Mouse (Mus musculus) liver, embryonic 14.5 days (tissue): ENCODE measurements around the gene Camk1g. TPM values are rescaled to one million over a fixed set of nuclear protein-coding genes. Genes with fewer than 3 reads are reported as not detected.

Experiments
- ATAC-seq: fragments of 200-750 bp; cut with Nextera tagmentation; 2 replicates; pipeline ENCODE4 v1.8.0; 2017; ENCODE audit warnings: moderate number of reproducible peaks, mild to moderate bottlenecking, moderate library complexity; ENCODE audit not compliant: insufficient read depth
- DNase-seq, 3 experiments: peaks; one replicate each; pipeline ENCODE4 v3.0.0-alpha.2; 2012 to 2013; ENCODE audit warnings: low read depth in 3 of 3, low spot score in 3 of 3
- H3K27ac ChIP-seq: fragments of 300-500 bp; sonication (generic); 2 replicates; pipeline ENCODE4 v1.5.1; 2014; ENCODE audit warnings: moderate library complexity, mild to moderate bottlenecking, control low read depth, inconsistent platforms
- H3K27me3 ChIP-seq: fragments of 300-500 bp; sonication (generic); 2 replicates; pipeline ENCODE4 v1.6.1; 2014; ENCODE audit warnings: mild to moderate bottlenecking, low read length, moderate library complexity; ENCODE audit not compliant: control insufficient read depth, insufficient read depth
- H3K36me3 ChIP-seq: fragments of 300-500 bp; sonication (generic); replicated peaks from 2 replicates; pipeline ENCODE4 v1.6.1; 2014; ENCODE audit warnings: low read depth; ENCODE audit not compliant: control insufficient read depth, insufficient read depth
- H3K4me1 ChIP-seq, 2 experiments: fragments of 200-500 bp in 1 of 2; fragments of 300-500 bp in 1 of 2; sonication (generic) in 1 of 2; replicated peaks; 2 replicates each; pipeline ENCODE4 v1.6.1; 2012 to 2014; ENCODE audit warnings: antibody characterized with exemption in 1 of 2, inconsistent platforms in 1 of 2, low read length in 1 of 2; ENCODE audit not compliant: control insufficient read depth in 2 of 2, insufficient read depth in 2 of 2
- H3K4me2 ChIP-seq: fragments of 300-500 bp; sonication (generic); 2 replicates; pipeline ENCODE4 v1.6.1; 2014; ENCODE audit warnings: low read depth, mild to moderate bottlenecking, control low read depth, moderate library complexity
- H3K4me3 ChIP-seq, 2 experiments: fragments of 200-500 bp in 1 of 2; fragments of 300-500 bp in 1 of 2; sonication (generic) in 1 of 2; 2 replicates each; pipeline ENCODE4 v1.5.1; 2012 to 2014; ENCODE audit warnings: low read depth in 2 of 2, low read length in 2 of 2, mild to moderate bottlenecking in 2 of 2, control low read depth in 1 of 2, inconsistent platforms in 1 of 2, moderate library complexity in 1 of 2; ENCODE audit not compliant: insufficient read depth in 1 of 2
- H3K9ac ChIP-seq: fragments of 300-500 bp; sonication (generic); replicated peaks from 2 replicates; pipeline ENCODE4 v1.6.1; 2014; ENCODE audit warnings: mild to moderate bottlenecking, control low read depth, moderate library complexity
- H3K9me3 ChIP-seq: fragments of 300-500 bp; sonication (generic); 2 replicates; pipeline ENCODE4 v1.6.1; 2016; ENCODE audit warnings: low read length, mixed read lengths; ENCODE audit not compliant: control insufficient read depth
- CTCF ChIP-seq: IDR thresholded peaks from 2 replicates; pipeline ENCODE4 v1.5.1; 2016; ENCODE audit warnings: antibody characterized with exemption, low read depth, control low read depth
- EP300 ChIP-seq: IDR thresholded peaks from 2 replicates; pipeline ENCODE4 v1.6.1; 2016; ENCODE audit warnings: antibody characterized with exemption, low read depth
- WGBS: fragments of 180-500 bp; shearing (Covaris S2); extraction: QIAGEN DNeasy Blood & Tissue Kit; methylation state at CpG from one replicate; pipeline ENCODE4 v1.1.7; 2014; ENCODE audit not compliant: insufficient replicate concordance; 5-methylcytosine and 5-hydroxymethylcytosine counted together
- polyA plus RNA-seq, 2 experiments: library from polyadenylated mRNA; depleted of rRNA in 1 of 2; stranded (reverse) in 1 of 2; unstranded in 1 of 2; fragments of >200 nt; fragmentation: Nextera tagmentation in 1 of 2; extraction: Ambion mirVana in 1 of 2; gene quantifications; 2 replicates each; pipeline versions ENCODE4 v1.2.1 to v1.2.3; 2012 to 2014

Gene Camk1g
- polyA plus RNA-seq, 2 experiments, result 0.15 to 0.23 TPM

GRCm38 (mm10) chr1:193330626-193331025 lies 39.5 kb downstream of the Camk1g start:
- 68% methylated on average over 7 of the region's 7 CpGs for whole genome bisulfite sequencing
- ATAC-seq (no peak), DNase-seq (no peak)
- Histone ChIP-seq H3K4me2 (no peak overlapping the region), H3K4me3 (no peak overlapping the region), H3K9ac (no peak overlapping the region), H3K27ac (no peak overlapping the region), H3K36me3 (no peaks in the 10 kb centered on the region), H3K27me3 (no peaks in the 10 kb centered on the region), H3K4me1 (peaks cover 0 to 9% of the 10 kb centered on the region in 2 experiments; a peak in 1 of 4 replicates), H3K9me3 (no peaks in the 10 kb centered on the region)
- no peak for TF ChIP-seq EP300
- no peak for TF ChIP-seq CTCF

DNA sequence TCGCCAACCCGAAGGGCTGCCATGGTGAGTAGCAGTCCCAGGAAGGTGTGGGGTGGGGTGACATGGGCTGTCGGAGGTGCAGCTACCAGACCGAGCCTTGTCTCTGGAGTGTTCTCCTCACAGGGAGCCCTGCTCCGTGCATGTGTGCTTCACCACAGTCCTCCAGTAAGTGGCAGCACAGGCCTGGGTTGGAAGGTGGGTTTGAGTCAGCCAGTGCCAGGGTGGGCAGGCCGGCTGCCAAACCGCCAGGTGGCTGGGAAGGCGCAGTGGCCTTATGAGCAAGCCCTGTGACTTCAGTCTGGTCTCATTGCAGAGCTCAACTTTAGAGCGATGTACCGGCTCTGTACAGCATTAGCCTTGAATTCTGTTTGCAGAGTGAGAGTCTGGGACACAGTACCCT lies 39.9 kb downstream of the Camk1g start:
- DNase-seq (no peak), ATAC-seq (no peak)
- Histone ChIP-seq H3K4me2 (no peak overlapping the region), H3K4me3 (no peak overlapping the region), H3K4me1 (peaks cover 0 to 9% of the 10 kb centered on the region in 2 experiments; a peak in 1 of 4 replicates), H3K9me3 (no peaks in the 10 kb centered on the region), H3K27ac (no peak overlapping the region), H3K27me3 (no peaks in the 10 kb centered on the region), H3K9ac (no peak overlapping the region), H3K36me3 (no peaks in the 10 kb centered on the region)
- 46% methylated on average over 10 of the region's 10 CpGs for WGBS
- TF ChIP-seq EP300 (no peak), CTCF (peak; percentile 76)

DNA sequence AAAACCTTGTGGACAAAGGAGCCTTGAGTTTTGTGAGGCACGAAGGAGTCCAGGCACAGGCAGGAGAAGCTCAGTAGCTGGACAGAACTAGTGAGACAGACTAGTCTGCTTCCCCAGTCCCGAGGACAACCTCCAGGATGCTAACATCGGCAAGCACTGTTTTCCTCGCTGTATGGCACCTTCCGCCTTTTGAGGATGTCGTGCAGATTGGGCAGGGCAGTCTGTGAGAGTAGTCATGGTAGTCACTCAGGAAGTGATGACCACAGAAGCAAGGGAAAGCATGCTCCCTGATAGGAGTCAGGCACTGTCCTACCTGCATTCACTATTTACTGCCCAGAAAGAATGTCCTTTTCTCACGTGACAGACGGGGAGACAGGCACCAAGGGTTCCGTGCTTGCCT lies 40.5 kb downstream of the Camk1g start:
- no peak for ATAC-seq
- no peak overlapping the region for H3K4me3 ChIP-seq
- TF ChIP-seq EP300 (no peak), CTCF (no peak)

GRCm38 (mm10) chr1:193327686-193328085 lies 42.4 kb downstream of the Camk1g start:
- 48% methylated on average over 5 of the region's 5 CpGs for WGBS

More for the DNA sequence above, 40.5 kb downstream of the Camk1g start:
- Histone ChIP-seq H3K27ac (no peak overlapping the region), H3K4me1 (peaks cover 0 to 9% of the 10 kb centered on the region in 2 experiments; a peak in 1 of 4 replicates), H3K27me3 (no peaks in the 10 kb centered on the region), H3K4me2 (no peak overlapping the region), H3K9me3 (no peaks in the 10 kb centered on the region), H3K9ac (no peak overlapping the region), H3K36me3 (no peaks in the 10 kb centered on the region)
- WGBS, result 62% methylated on average over 9 of the region's 9 CpGs
- DNase-seq, result no peak

GRCm38 (mm10) chr1:193327216-193327615 lies 42.9 kb downstream of the Camk1g start:
- Histone ChIP-seq H3K27ac (no peak overlapping the region), H3K9me3 (no peaks in the 10 kb centered on the region), H3K27me3 (no peaks in the 10 kb centered on the region), H3K4me1 (peaks cover 0 to 9% of the 10 kb centered on the region in 2 experiments; a peak in 1 of 4 replicates), H3K9ac (no peak overlapping the region), H3K4me2 (no peak overlapping the region), H3K4me3 (no peak overlapping the region), H3K36me3 (no peaks in the 10 kb centered on the region)
- ATAC-seq (no peak), DNase-seq (no peak)
- TF ChIP-seq EP300 (no peak), CTCF (no peak)
- WGBS, result 65% methylated on average over 1 of the region's 1 CpGs

More at GRCm38 (mm10) chr1:193327686-193328085, 42.4 kb downstream of the Camk1g start:
- Histone ChIP-seq H3K9ac (no peak overlapping the region), H3K4me3 (no peak overlapping the region), H3K27ac (no peak overlapping the region), H3K4me2 (no peak overlapping the region), H3K36me3 (no peaks in the 10 kb centered on the region), H3K27me3 (no peaks in the 10 kb centered on the region), H3K4me1 (peaks cover 0 to 9% of the 10 kb centered on the region in 2 experiments; a peak in 1 of 4 replicates), H3K9me3 (no peaks in the 10 kb centered on the region)
- ATAC-seq (no peak), DNase-seq (no peak)
- TF ChIP-seq EP300, result no peak
- TF ChIP-seq CTCF, result no peak
